Mouse (Mus musculus) C2C12 (cell line): ENCODE measurements around the gene Gm20388. TPM values are rescaled to one million over a fixed set of nuclear protein-coding genes. Genes with fewer than 3 reads are reported as not detected.

Source experiments
- H3K27me3 ChIP-seq: one replicate; pipeline ENCODE4 v1.6.1; 2011; ENCODE audit not compliant: control insufficient read depth, insufficient read depth, insufficient read length
- H3K36me3 ChIP-seq: one replicate; pipeline ENCODE4 v1.6.1; 2011; ENCODE audit not compliant: control insufficient read depth, insufficient read depth
- H3K4me3 ChIP-seq: one replicate; pipeline ENCODE4 v1.5.1; 2011; ENCODE audit warnings: mild to moderate bottlenecking, control low read depth; ENCODE audit not compliant: poor library complexity, insufficient read depth, severe bottlenecking
- H3K79me2 ChIP-seq: one replicate; pipeline ENCODE4 v1.6.1; 2011; ENCODE audit not compliant: control insufficient read depth, insufficient read depth
- H3K79me3 ChIP-seq: one replicate; pipeline ENCODE4 v1.6.1; 2011; ENCODE audit warnings: low read depth, control low read depth
- H3ac ChIP-seq: one replicate; pipeline ENCODE3; 2011; ENCODE audit warnings: low read depth; ENCODE audit not compliant: control insufficient read depth, insufficient read length
- CEBPB ChIP-seq: IDR thresholded peaks from one replicate; pipeline ENCODE4 v1.6.1; 2011; ENCODE audit warnings: low read depth, mild to moderate bottlenecking, control low read depth, moderate library complexity
- CTCF ChIP-seq: IDR thresholded peaks from one replicate; pipeline ENCODE4 v1.5.1; 2011; ENCODE audit not compliant: control insufficient read depth, insufficient read depth, insufficient read length
- FOSL1 ChIP-seq: IDR thresholded peaks from one replicate; pipeline ENCODE4 v1.8.0; 2011; ENCODE audit warnings: mild to moderate bottlenecking, low read length; ENCODE audit not compliant: poor library complexity, insufficient read depth, severe bottlenecking
- MAX ChIP-seq: IDR thresholded peaks from one replicate; pipeline ENCODE4 v1.6.1; 2011; ENCODE audit warnings: mild to moderate bottlenecking, control low read depth
- MYOD1 ChIP-seq: IDR thresholded peaks from one replicate; pipeline ENCODE4 v1.6.1; 2011; ENCODE audit warnings: low read depth; ENCODE audit not compliant: control insufficient read depth, insufficient read length
- MYOG ChIP-seq: IDR thresholded peaks from one replicate; pipeline ENCODE4 v1.6.1; 2011; ENCODE audit not compliant: control insufficient read depth, insufficient read length; ENCODE audit errors: extremely low read depth
- USF1 ChIP-seq: IDR thresholded peaks from one replicate; pipeline ENCODE4 v1.6.1; 2011; ENCODE audit warnings: low read depth, mild to moderate bottlenecking, control low read depth, moderate library complexity
- polyA plus RNA-seq: library from polyadenylated mRNA; unstranded; fragments of >200 nt; fragmentation: generic; extraction: Trizol; gene quantifications from one replicate; pipeline ENCODE4 v1.2.1, GENCODE M21; 2012; ENCODE audit warnings: missing spikeins

Gm20388 gene
- polyA plus RNA-seq, 1 experiment, result 15.0 TPM

- Histone ChIP-seq H3K4me3 (no peak overlapping the region), H3K79me3 (no peaks in the 10 kb centered on the region), H3K27me3 (no peaks in the 10 kb centered on the region), H3K79me2 (peaks cover 15% of the 10 kb centered on the region), H3K36me3 (no peaks in the 10 kb centered on the region), H3ac (no peak overlapping the region)
- TF ChIP-seq CEBPB (no peak), USF1 (no peak), MYOD1 (no peak)
These were observed 613.0 kb downstream of the Gm20388 start for GRCm38 (mm10) chr8:120523641-120524040.

- no peaks in the 10 kb centered on the region for H3K36me3 ChIP-seq
- H3K27me3 ChIP-seq, result no peaks in the 10 kb centered on the region
- H3ac ChIP-seq, result no peak overlapping the region
- H3K79me3 ChIP-seq, result no peaks in the 10 kb centered on the region
- no peak overlapping the region for H3K4me3 ChIP-seq
- TF ChIP-seq MAX (no peak), CEBPB (no peak), CTCF (no peak), MYOD1 (no peak), USF1 (no peak), MYOG (no peak), FOSL1 (no peak)
- peaks cover 3% of the 10 kb centered on the region for H3K79me2 ChIP-seq
These were observed 614.5 kb downstream of the Gm20388 start for GRCm38 (mm10) chr8:120525135-120525534.

- Histone ChIP-seq H3K79me2 (no peaks in the 10 kb centered on the region), H3K36me3 (no peaks in the 10 kb centered on the region), H3K27me3 (no peaks in the 10 kb centered on the region), H3ac (no peak overlapping the region), H3K4me3 (no peak overlapping the region), H3K79me3 (no peaks in the 10 kb centered on the region)
- TF ChIP-seq CTCF (no peak), MYOD1 (no peak), CEBPB (no peak), MAX (no peak), FOSL1 (no peak), MYOG (no peak), USF1 (no peak)
These were observed 615.2 kb downstream of the Gm20388 start for GRCm38 (mm10) chr8:120525832-120526231.

- no peaks in the 10 kb centered on the region for H3K36me3 ChIP-seq
- H3K4me3 ChIP-seq, result no peak overlapping the region
- no peaks in the 10 kb centered on the region for H3K27me3 ChIP-seq
- TF ChIP-seq MYOG (no peak), USF1 (no peak)
- no peaks in the 10 kb centered on the region for H3K79me2 ChIP-seq
- no peaks in the 10 kb centered on the region for H3K79me3 ChIP-seq
- no peak overlapping the region for H3ac ChIP-seq
These were observed 615.9 kb downstream of the Gm20388 start for GRCm38 (mm10) chr8:120526577-120526976.

GRCm38 (mm10) chr8:120528332-120528731 lies 617.7 kb downstream of the Gm20388 start:
- TF ChIP-seq CTCF (no peak), FOSL1 (no peak), MYOG (no peak), MYOD1 (no peak), USF1 (no peak), CEBPB (no peak), MAX (no peak)
- Histone ChIP-seq H3ac (no peak overlapping the region), H3K79me3 (no peaks in the 10 kb centered on the region), H3K36me3 (no peaks in the 10 kb centered on the region), H3K4me3 (no peak overlapping the region), H3K79me2 (no peaks in the 10 kb centered on the region), H3K27me3 (no peaks in the 10 kb centered on the region)

GRCm38 (mm10) chr8:120529226-120529625 lies 618.6 kb downstream of the Gm20388 start:
- Histone ChIP-seq H3K36me3 (no peaks in the 10 kb centered on the region), H3ac (no peak overlapping the region), H3K79me3 (no peaks in the 10 kb centered on the region), H3K79me2 (no peaks in the 10 kb centered on the region), H3K4me3 (no peak overlapping the region), H3K27me3 (no peaks in the 10 kb centered on the region)
- no peak for TF ChIP-seq MAX
- TF ChIP-seq CEBPB, result no peak
- TF ChIP-seq FOSL1, result no peak
- no peak for TF ChIP-seq MYOD1
- TF ChIP-seq CTCF, result no peak
- TF ChIP-seq USF1, result no peak
- TF ChIP-seq MYOG, result no peak
